Mouse (Mus musculus) hindbrain, embryonic 16.5 days (tissue): ENCODE data around the gene Svs4. TPM values are rescaled to one million over a fixed set of nuclear protein-coding genes. Genes with fewer than 3 reads are reported as not detected.
"Not testable (repeated sequence)": the region's sequence is repeated elsewhere in the genome, so short reads cannot be mapped to it uniquely, and the experiment has no call there.

Experiments
- ATAC-seq: fragments of 200-750 bp; cut with Nextera tagmentation; 2 replicates; pipeline ENCODE4 v1.8.0; 2017; ENCODE audit warnings: moderate TSS enrichment, moderate library complexity
- H3K27ac ChIP-seq: fragments of 300-500 bp; sonication (generic); 2 replicates; pipeline ENCODE4 v1.5.1; 2014; ENCODE audit warnings: low read depth, mild to moderate bottlenecking, control low read depth, low read length, moderate library complexity
- H3K27me3 ChIP-seq: fragments of 300-500 bp; sonication (generic); replicated peaks from 2 replicates; pipeline ENCODE4 v1.6.1; 2014; ENCODE audit warnings: low read length; ENCODE audit not compliant: control insufficient read depth, insufficient read depth
- H3K36me3 ChIP-seq: fragments of 300-500 bp; sonication (generic); 2 replicates; pipeline ENCODE4 v1.6.1; 2014; ENCODE audit warnings: mild to moderate bottlenecking, low read length, moderate library complexity, mixed read lengths; ENCODE audit not compliant: control insufficient read depth, insufficient read depth
- H3K4me1 ChIP-seq: fragments of 300-500 bp; sonication (generic); 2 replicates; pipeline ENCODE4 v1.6.1; 2014; ENCODE audit warnings: low read depth, low read length; ENCODE audit not compliant: control insufficient read depth, insufficient read depth
- H3K4me2 ChIP-seq: fragments of 300-500 bp; sonication (generic); 2 replicates; pipeline ENCODE4 v1.6.1; 2014; ENCODE audit warnings: mild to moderate bottlenecking, low read length, control low read depth, moderate library complexity
- H3K4me3 ChIP-seq: fragments of 300-500 bp; sonication (generic); 2 replicates; pipeline ENCODE4 v1.5.1; 2014; ENCODE audit warnings: mild to moderate bottlenecking, low read length, control low read depth, moderate library complexity
- H3K9ac ChIP-seq: fragments of 300-500 bp; sonication (generic); 2 replicates; pipeline ENCODE4 v1.6.1; 2014; ENCODE audit warnings: low read depth, mild to moderate bottlenecking, control low read depth, low read length, moderate library complexity
- H3K9me3 ChIP-seq: fragments of 300-500 bp; sonication (generic); 2 replicates; pipeline ENCODE4 v1.6.1; 2014; ENCODE audit warnings: mild to moderate bottlenecking, low read length, moderate library complexity; ENCODE audit not compliant: control insufficient read depth
- WGBS: fragments of 180-500 bp; shearing (Covaris S2); extraction: QIAGEN DNeasy Blood & Tissue Kit; methylation state at CpG from one replicate; pipeline ENCODE4 v1.1.7; 2014; 5-methylcytosine and 5-hydroxymethylcytosine counted together
- polyA plus RNA-seq: library from polyadenylated mRNA; unstranded; fragments of >200 nt; fragmentation: Nextera tagmentation; extraction: Ambion mirVana; gene quantifications from 2 replicates; pipeline ENCODE4 v1.2.1, GENCODE M21; 2015

Svs4 gene
- polyA plus RNA-seq: not detected in 2 replicates

GRCm38 (mm10) chr2:164278359-164278758, at the start of gene Svs4:
Gene Svs4, minus strand, starts transcription at chr2:164278459.
- Histone ChIP-seq H3K27me3 (no peaks in the 10 kb centered on the region), H3K4me2 (no peak within 1 kb of the TSS), H3K9ac (no peak within 1 kb of the TSS), H3K4me1 (no peaks in the 10 kb centered on the region), H3K27ac (no peak within 1 kb of the TSS), H3K9me3 (no peaks in the 10 kb centered on the region), H3K4me3 (no peak within 1 kb of the TSS), H3K36me3 (no peaks in the 10 kb centered on the region)
- 94% methylated on average over 4 of the region's 4 CpGs for WGBS
- no peak for ATAC-seq

GRCm38 (mm10) chr2:164320983-164321382, 42.7 kb upstream of the Svs4 start:
- no peaks in the 10 kb centered on the region for H3K27me3 ChIP-seq
- WGBS: 89% methylated on average over 6 of the region's 6 CpGs
- ATAC-seq: no peak
- H3K27ac ChIP-seq: no peak overlapping the region
- H3K4me3 ChIP-seq: no peak overlapping the region
- H3K4me2 ChIP-seq: no peak overlapping the region
- H3K4me1 ChIP-seq: no peaks in the 10 kb centered on the region
- no peaks in the 10 kb centered on the region for H3K36me3 ChIP-seq
- H3K9ac ChIP-seq: no peak overlapping the region
- H3K9me3 ChIP-seq: no peaks in the 10 kb centered on the region

- H3K36me3 ChIP-seq, H3K27me3 ChIP-seq, ATAC-seq, H3K4me1 ChIP-seq, H3K9ac ChIP-seq, H3K9me3 ChIP-seq, H3K27ac ChIP-seq, H3K4me3 ChIP-seq, H3K4me2 ChIP-seq: not testable (repeated sequence)
- WGBS: 83% methylated on average over 1 of the region's 1 CpGs
Measured at GRCm38 (mm10) chr2:164316451-164316850, 38.2 kb upstream of the Svs4 start, which contains the start of gene Svs6. Gene Svs6, plus strand, starts transcription at chr2:164316751.

- H3K4me1 ChIP-seq, H3K4me2 ChIP-seq, H3K27ac ChIP-seq, H3K9ac ChIP-seq, H3K27me3 ChIP-seq, H3K36me3 ChIP-seq, ATAC-seq, H3K9me3 ChIP-seq, H3K4me3 ChIP-seq: not testable (repeated sequence)
Measured at GRCm38 (mm10) chr2:164315460-164315859, 37.2 kb upstream of the Svs4 start.

- ATAC-seq: no peak
- WGBS: 90% methylated on average over 5 of the region's 5 CpGs
Measured at GRCm38 (mm10) chr2:164312599-164312998, 34.3 kb upstream of the Svs4 start.

GRCm38 (mm10) chr2:164288968-164289367, 10.7 kb upstream of the Svs4 start, which contains the start of gene Svs3a:
Gene Svs3a, plus strand, starts transcription at chr2:164289268.
- H3K27me3 ChIP-seq, H3K9ac ChIP-seq, H3K4me2 ChIP-seq, H3K36me3 ChIP-seq, H3K9me3 ChIP-seq, H3K4me1 ChIP-seq, H3K27ac ChIP-seq, ATAC-seq, H3K4me3 ChIP-seq: not testable (repeated sequence)
- WGBS: 67% methylated on average over 1 of the region's 1 CpGs

More at GRCm38 (mm10) chr2:164312599-164312998, 34.3 kb upstream of the Svs4 start:
- Histone ChIP-seq H3K4me2 (no peak overlapping the region), H3K9me3 (no peaks in the 10 kb centered on the region), H3K9ac (no peak overlapping the region), H3K27me3 (no peaks in the 10 kb centered on the region), H3K36me3 (no peaks in the 10 kb centered on the region), H3K27ac (no peak overlapping the region), H3K4me3 (no peak overlapping the region), H3K4me1 (no peaks in the 10 kb centered on the region)

- WGBS: 73% methylated on average over 1 of the region's 1 CpGs
- ATAC-seq, H3K4me2 ChIP-seq: not testable (repeated sequence)
Measured at GRCm38 (mm10) chr2:164256540-164256939, 21.7 kb downstream of the Svs4 start, which contains the start of gene Svs3b. Gene Svs3b, minus strand, starts transcription at chr2:164256640.

GRCm38 (mm10) chr2:164238366-164238765, 39.9 kb downstream of the Svs4 start, which contains the start of gene Svs2:
Gene Svs2, minus strand, starts transcription at chr2:164238466.
- Histone ChIP-seq H3K4me3 (no peak within 1 kb of the TSS), H3K9ac (no peak within 1 kb of the TSS), H3K4me1 (no peaks in the 10 kb centered on the region), H3K9me3 (0 out of 2 replicates have a peak, but pooled peaks cover 2% of the 10 kb centered on the region), H3K4me2 (no peak within 1 kb of the TSS), H3K36me3 (no peaks in the 10 kb centered on the region), H3K27me3 (no peaks in the 10 kb centered on the region), H3K27ac (no peak within 1 kb of the TSS)
- 90% methylated on average over 3 of the region's 3 CpGs for WGBS
- no peak for ATAC-seq

More at GRCm38 (mm10) chr2:164256540-164256939, 21.7 kb downstream of the Svs4 start, which contains the start of gene Svs3b:
- H3K9ac ChIP-seq, H3K27me3 ChIP-seq, H3K36me3 ChIP-seq, H3K27ac ChIP-seq, H3K4me3 ChIP-seq, H3K4me1 ChIP-seq, H3K9me3 ChIP-seq: not testable (repeated sequence)

GRCm38 (mm10) chr2:164232671-164233070, 45.6 kb downstream of the Svs4 start:
- no peak overlapping the region for H3K4me3 ChIP-seq
- no peak for ATAC-seq
- H3K36me3 ChIP-seq: no peaks in the 10 kb centered on the region
- 89% methylated on average over 8 of the region's 8 CpGs for WGBS
- no peak overlapping the region for H3K4me2 ChIP-seq
- no peaks in the 10 kb centered on the region for H3K4me1 ChIP-seq
- H3K27ac ChIP-seq: no peak overlapping the region
- no peaks in the 10 kb centered on the region for H3K9me3 ChIP-seq
- no peaks in the 10 kb centered on the region for H3K27me3 ChIP-seq
- H3K9ac ChIP-seq: no peak overlapping the region
